Mouse (Mus musculus) left cerebral cortex, postnatal 14 days (tissue): ENCODE measurements around the gene Tfam. TPM values are rescaled to one million over a fixed set of nuclear protein-coding genes. Genes with fewer than 3 reads are reported as not detected.

Experiments
- DNase-seq, 2 experiments: peaks; one replicate each; pipeline ENCODE4 v3.0.0; 2021 to 2022; ENCODE audit warnings: low spot score in 2 of 2, mixed read lengths in 1 of 2
- intact Hi-C: fragments of 180-260 bp; cut with DNase I; formaldehyde crosslinking; loops from one replicate; pipeline ENCODE4 v1.15.1; 2025
- total RNA-seq, 2 experiments: library from RNA; stranded (reverse); gene quantifications; 2 replicates each; pipeline ENCODE4 v1.2.3; 2021

Gene Tfam
- total RNA-seq, 2 experiments from 2014 or later = 36.0 to 40.0 TPM

DNA sequence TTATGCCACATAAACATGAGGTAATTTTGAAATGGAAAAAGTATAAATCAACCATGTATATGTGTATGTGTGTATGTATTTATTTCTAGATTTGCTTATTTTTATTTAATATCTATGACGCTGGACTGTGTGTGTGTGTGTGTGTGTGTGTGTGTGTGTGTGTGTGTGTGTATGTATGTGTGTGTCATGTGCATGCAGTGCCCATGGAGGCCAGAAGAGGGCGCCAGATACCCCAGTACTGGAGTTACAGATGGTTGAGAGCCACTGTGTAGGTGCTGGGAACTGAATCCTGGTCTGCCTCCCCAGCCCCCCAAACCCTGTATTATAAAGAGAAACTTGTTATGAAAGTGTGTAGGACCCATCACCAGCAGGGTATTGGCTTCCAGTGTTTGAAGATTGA lies 58.0 kb downstream of the Tfam start:
- DNase-seq = no peak
- intact Hi-C loops = no loop called here

DNA sequence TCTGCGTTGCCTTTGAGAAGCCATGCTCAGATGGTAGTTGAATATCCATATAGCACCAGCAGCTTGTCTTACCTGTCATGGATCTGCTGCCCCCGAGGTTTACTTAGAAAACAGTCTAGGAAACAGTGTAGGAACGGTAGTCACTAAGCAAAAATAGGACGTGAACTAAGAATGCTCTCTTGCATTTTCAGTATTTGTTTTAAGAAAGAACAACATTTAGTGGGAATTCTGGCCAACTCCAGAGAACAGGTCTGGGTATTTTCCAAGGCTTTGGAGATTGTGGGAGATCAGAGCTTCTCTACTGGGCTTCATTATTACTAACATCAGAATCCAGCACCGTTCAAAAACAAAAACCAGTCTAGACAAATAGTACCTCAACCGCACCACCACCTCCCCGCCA lies 60.9 kb downstream of the Tfam start:
- no peak for DNase-seq
- intact Hi-C loops = no loop called here

DNA sequence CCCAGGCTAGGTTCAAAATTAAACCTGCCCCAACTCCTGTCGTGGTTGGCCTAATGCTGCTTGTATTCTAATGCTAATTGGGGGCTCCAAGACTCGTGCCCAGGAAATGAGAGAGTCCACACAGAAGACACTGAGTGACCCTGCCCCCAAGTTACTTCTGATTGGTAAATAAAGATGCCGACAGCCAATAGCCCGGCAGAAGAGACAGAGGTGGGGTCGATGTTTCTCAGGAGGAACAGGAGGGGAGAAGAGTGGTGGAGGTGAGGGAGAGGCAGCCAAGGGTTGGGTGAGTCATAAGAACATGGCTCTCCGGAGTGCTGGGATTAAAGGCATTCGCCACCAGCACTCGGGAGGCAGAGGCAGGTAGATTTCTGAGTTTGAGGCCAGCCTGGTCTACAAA lies 61.7 kb downstream of the Tfam start:
- intact Hi-C loops = no loop called here
- DNase-seq = no peak

Other genes with a start within 250 kb of the Tfam start
- gene Bicc1, start 78.6 kb downstream of the Tfam start, total RNA-seq = 1 to 10 TPM; 6.5 to 6.7 TPM
- gene Ube2d1, start 47.0 kb upstream of the Tfam start, total RNA-seq = 10 to 100 TPM; 60.3 to 62.5 TPM
- gene Cisd1, start 106.7 kb upstream of the Tfam start, total RNA-seq = 100 to 1,000 TPM; 134 to 138 TPM
- gene Ipmk, start 109.5 kb upstream of the Tfam start, total RNA-seq = 10 to 100 TPM; 27.8 to 31.6 TPM